Mouse (Mus musculus) megakaryocyte, embryonic 14.5 days (primary cell): ENCODE results near the gene Rptor.

Experiments used
- FLI1 ChIP-seq: IDR thresholded peaks from 2 replicates; pipeline ENCODE4 v1.6.1; 2012; ENCODE audit warnings: low read length, inconsistent platforms, mixed read lengths
- GATA1 ChIP-seq: IDR thresholded peaks from 3 replicates; pipeline ENCODE4 v1.6.1; 2012; ENCODE audit warnings: mixed read lengths, low read length, inconsistent platforms, borderline replicate concordance

DNA sequence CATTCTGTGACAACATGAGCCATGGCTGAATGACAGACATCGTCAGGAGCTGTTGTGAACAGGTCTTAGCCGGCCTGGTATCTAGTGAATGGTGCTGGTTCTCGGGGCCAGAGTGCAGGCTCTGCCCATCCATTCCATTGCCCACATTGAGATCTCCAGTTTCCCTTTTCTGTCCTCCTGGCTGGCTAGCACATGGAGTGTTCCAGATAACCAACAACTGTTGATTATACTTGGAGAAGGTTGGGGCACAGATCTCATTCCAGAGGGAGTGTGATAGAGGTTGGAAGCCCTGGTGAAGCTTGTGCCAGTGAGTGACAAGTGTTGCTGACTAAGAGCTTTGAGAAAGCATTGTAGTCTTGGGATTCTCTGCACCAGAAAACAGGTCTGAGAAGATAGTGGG is 107.6 kb downstream of the Rptor start:
- TF ChIP-seq GATA1 (no peak), FLI1 (no peak)
